Mouse (Mus musculus) right cerebral cortex, postnatal 10 days (tissue): Measurements from ENCODE around the gene Uri1.
A peak's percentile ranks its signal among the peaks of the same experiment; 100 is the strongest.

Experiments
- DNase-seq, 2 experiments: peaks; one replicate each; pipeline ENCODE4 v3.0.0; 2021; ENCODE audit warnings: low spot score in 2 of 2

Uri1 gene

GRCm38 (mm10) chr7:38015356-38015755 is 8.0 kb downstream of the Uri1 start:
- no peak for DNase-seq

GRCm38 (mm10) chr7:38013946-38014345 is 9.4 kb downstream of the Uri1 start:
- no peak for DNase-seq

- no peak for DNase-seq
These were observed 10.5 kb downstream of the Uri1 start for GRCm38 (mm10) chr7:38012811-38013210.

- DNase-seq = no peak
These were observed 15.0 kb downstream of the Uri1 start for GRCm38 (mm10) chr7:38008359-38008758.

- DNase-seq = no peak
These were observed 20.9 kb downstream of the Uri1 start for GRCm38 (mm10) chr7:38002451-38002850.

GRCm38 (mm10) chr7:37999691-38000090 is 23.7 kb downstream of the Uri1 start:
- DNase-seq = no peak

- DNase-seq = no peak
These were observed 30.5 kb downstream of the Uri1 start for GRCm38 (mm10) chr7:37992861-37993260.

- DNase-seq = no peak
These were observed 38.5 kb downstream of the Uri1 start for GRCm38 (mm10) chr7:37984866-37985265.

- DNase-seq = no peak
These were observed 39.9 kb downstream of the Uri1 start for GRCm38 (mm10) chr7:37983471-37983870.

- DNase-seq = no peak
These were observed 43.6 kb downstream of the Uri1 start for GRCm38 (mm10) chr7:37979729-37980128.

GRCm38 (mm10) chr7:37978412-37978811 is 44.9 kb downstream of the Uri1 start:
- no peak for DNase-seq

- DNase-seq = no peak
These were observed 45.7 kb downstream of the Uri1 start for GRCm38 (mm10) chr7:37977676-37978075.

- DNase-seq = no peak
These were observed 50.3 kb downstream of the Uri1 start for GRCm38 (mm10) chr7:37972999-37973555.

- DNase-seq = peak in 1 of 2 experiments; percentile 30
These were observed 50.8 kb downstream of the Uri1 start for GRCm38 (mm10) chr7:37972571-37972970.

GRCm38 (mm10) chr7:37962326-37962725 is 61.0 kb downstream of the Uri1 start:
- DNase-seq = no peak

GRCm38 (mm10) chr7:37961247-37961646 is 62.1 kb downstream of the Uri1 start:
- DNase-seq = no peak

GRCm38 (mm10) chr7:37951841-37952240 is 71.5 kb downstream of the Uri1 start:
- no peak for DNase-seq

GRCm38 (mm10) chr7:37936459-37936858 is 86.9 kb downstream of the Uri1 start:
- no peak for DNase-seq

GRCm38 (mm10) chr7:37935786-37936185 is 87.6 kb downstream of the Uri1 start:
- no peak for DNase-seq

- DNase-seq = peak in 1 of 2 experiments; percentile 66
These were observed 88.6 kb downstream of the Uri1 start for GRCm38 (mm10) chr7:37934770-37935182.

GRCm38 (mm10) chr7:37933754-37934308 is 89.5 kb downstream of the Uri1 start:
- DNase-seq = no peak

GRCm38 (mm10) chr7:37931631-37932030 is 91.7 kb downstream of the Uri1 start:
- DNase-seq = no peak

GRCm38 (mm10) chr7:37929738-37930137 is 93.6 kb downstream of the Uri1 start:
- DNase-seq = peak; percentile 64 to 74

- no peak for DNase-seq
These were observed 100.4 kb downstream of the Uri1 start for GRCm38 (mm10) chr7:37922999-37923398.
